Mouse (Mus musculus): ENCODE measurements around the gene Nudt4.

Gene Nudt4

GRCm38 (mm10) chr10:95539260-95539659, 24.7 kb downstream of the Nudt4 start:
- DNase-seq (ENCODE audit: low read depth), result no peak

GRCm38 (mm10) chr10:95536222-95536541, 27.8 kb downstream of the Nudt4 start:
- DNase-seq (ENCODE audit: low read depth), result no peak

DNA sequence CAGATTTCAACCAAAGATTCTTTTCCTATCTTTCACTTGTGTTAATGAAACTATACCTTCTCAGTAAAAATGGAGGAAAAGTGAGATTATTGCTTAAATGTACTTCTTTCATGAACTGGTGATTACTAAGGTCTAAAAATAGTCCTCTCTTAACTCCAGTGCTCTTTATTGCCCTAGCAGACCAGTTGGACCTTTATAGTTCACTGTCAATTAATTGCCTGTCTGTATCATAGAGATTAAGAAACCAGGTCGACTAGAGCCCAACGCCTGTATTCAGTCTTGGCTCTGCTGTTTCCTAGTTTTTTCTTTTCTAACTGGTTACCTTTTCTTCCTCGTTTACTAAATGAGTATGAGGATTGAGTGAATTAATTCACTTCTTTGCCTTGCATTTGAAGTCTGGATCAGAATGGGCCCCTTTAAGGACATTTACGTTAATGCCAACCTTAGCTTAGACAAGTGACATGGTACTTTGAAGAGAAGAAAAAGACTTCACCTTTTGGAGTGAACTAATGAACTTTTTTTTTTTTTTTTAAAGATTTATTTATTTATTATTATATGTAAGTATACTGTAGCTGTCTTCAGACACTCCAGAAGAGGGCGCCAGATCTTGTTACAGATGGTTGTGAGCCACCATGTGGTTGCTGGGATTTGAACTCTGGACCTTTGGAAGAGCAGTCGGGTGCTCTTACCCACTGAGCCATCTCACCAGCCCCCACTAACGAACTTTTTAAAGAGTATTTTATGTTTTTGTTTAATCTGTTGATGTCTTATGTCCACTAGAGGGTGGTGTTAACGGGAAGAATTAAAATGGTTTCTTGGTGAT, 28.3 kb downstream of the Nudt4 start:
- DNase-seq (ENCODE audit: low read depth), result no peak

DNA sequence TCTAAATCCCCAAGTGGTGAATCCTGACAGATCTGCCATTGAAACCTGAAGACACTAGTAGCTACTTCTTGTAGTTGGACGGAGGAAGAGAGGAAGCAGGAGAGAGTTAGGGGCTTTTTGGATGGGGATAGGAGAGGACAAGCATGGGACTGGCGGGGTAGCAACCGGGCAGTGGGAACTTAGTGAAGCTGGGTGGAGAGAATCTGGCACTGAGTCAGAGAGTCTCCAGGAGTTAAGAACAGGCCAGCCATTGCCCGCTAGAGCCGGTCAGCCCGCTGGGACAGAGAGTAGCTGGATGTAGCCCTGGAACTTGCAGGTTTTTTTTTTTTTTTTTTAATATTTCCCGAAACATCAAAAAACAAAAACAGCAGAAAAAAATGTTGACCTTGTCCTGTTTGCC, 30.6 kb downstream of the Nudt4 start:
- no peak for DNase-seq (ENCODE audit: low read depth)

DNA sequence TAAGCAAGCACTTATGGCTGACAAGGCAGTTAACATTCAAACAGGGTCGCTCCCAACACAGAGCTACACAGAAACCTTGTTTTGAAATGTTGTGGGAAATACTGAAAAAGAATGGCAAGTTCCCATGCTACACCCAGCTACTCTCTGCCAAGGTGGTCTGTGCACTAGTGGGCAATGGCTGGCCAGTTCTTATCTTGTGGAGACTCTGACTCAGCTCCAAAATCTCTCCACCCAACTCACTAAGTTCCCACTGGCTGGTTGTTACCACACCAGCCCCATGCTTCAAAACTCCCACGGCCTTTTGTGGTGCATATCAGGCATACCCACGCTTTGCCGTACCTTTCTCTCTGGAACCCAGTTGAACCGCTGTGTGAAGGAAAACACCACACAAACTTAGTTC, 31.0 kb downstream of the Nudt4 start:
- DNase-seq (ENCODE audit: low read depth), result peak; percentile 54

GRCm38 (mm10) chr10:95530551-95531121, 33.3 kb downstream of the Nudt4 start:
- DNase-seq (ENCODE audit: low read depth), result no peak

- DNase-seq (ENCODE audit: low read depth), result peak; percentile 64
These were observed 37.3 kb downstream of the Nudt4 start for GRCm38 (mm10) chr10:95526495-95527122.

GRCm38 (mm10) chr10:95525871-95526270, 38.1 kb downstream of the Nudt4 start:
- no peak for DNase-seq (ENCODE audit: low read depth)

DNA sequence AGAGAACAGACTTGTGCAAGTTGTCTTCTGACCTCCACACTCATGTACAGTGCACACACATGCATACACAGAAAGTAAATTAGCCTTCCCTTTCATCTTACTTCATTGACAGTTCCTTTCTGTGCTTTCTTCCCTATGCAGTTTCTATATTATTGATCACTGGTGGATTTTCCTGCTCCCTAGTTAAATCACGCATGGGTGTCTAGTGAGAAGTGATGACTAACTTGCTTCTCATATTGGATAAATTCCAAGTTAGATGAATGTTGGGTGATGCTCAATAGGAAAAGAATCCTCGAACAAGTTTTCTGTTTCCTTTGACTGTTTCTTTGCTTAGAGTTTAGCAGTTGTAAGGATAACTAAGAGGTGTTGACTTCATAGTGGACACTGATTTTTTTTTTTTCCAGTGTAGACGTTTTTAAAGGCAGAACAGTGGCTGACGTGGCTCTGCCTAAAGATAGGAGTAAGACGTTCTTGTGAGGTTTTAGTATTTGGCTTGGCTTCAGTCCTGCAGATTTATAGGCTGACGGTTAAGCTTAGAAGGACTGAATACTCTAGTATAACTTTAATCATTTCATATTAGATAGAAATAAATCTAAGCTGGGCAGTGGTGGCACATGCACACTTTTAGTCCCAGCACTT, 38.8 kb downstream of the Nudt4 start:
- DNase-seq (ENCODE audit: low read depth), result no peak

DNA sequence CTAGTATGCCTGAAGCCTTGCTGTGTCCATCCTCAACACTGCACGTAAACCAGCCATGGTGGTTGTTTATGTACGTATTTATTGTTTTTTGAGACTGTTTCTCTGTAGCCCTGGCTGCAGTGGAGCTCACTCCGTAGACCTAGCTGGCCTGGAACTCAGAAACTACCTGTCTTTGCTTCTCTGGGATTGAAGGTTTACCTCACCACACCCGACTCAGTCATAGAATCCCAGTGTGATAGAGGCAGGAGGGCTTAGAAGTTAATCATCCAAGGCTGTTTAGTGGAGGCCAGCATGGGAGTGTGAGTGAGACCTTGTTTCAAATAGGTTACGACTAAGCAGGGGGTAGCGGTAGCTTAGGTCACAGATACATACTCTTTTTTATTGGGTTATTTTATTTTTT, 46.3 kb downstream of the Nudt4 start:
- DNase-seq (ENCODE audit: low read depth), result no peak

DNA sequence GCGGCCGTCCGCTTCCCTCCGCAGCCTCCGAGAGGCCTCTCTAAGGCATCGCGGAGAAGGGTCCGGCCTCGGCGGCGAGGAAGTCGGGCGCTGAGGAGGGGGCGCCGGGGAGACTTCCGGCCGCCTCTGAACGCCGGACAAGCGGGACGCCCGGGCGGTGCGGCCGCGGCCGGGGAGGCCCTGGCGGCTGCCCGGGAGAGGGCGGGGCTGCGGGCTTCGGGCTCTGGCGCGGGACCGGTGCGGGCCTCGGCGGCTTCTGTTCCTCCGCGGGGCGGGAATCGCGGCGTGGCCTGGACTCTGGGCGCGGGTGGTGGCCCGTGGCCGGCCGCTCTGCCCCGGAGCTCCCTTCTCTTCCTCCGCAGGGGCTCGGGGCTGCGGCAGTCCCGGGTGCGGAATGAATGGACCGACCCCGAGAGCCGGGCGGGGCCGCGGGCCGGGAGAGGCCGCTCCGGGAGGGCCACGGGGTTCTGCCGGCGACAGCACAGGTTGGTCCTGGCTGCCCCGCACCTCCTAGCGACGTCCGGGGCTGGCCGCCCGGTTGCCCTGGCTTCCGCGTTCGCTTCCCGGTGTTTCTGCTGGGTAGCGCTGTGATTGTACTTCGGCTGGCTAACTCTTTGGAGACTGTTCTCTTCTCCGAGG, 48.5 kb downstream of the Nudt4 start:
- DNase-seq (ENCODE audit: low read depth), result peak; percentile 26

DNA sequence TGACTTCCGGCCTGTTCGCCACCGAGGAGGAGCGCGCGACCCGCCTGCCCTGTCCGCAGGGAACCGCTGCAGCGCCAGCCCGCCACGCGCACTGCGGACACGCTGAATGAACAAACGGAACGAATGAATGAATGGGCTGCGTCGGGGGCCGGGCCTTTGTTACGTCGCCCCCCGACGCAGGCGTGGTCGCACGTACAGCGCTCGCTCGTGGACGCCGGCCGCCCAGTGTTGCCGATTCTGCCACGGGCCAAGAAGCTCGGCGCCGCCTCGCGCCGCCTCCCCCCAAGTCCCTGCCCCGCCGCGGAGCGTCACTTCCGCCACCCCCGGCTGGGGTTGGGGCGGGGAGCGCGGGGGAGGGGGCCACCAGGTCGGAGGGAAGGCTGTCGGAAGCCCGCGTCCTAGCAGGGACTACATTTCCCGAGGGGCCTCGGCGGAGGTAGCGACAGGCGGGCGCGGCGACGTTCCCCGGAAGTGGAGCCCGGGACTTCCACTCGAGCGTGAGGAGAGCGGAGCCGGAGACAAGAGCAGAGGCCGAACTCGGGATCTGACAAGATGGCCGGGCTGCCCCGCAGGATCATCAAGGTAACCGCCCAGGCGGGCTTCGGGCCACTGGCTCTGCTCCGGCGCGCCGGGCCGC, 49.2 kb downstream of the Nudt4 start, which contains the start of gene Ube2n:
TSS of gene Ube2n (plus strand) at position 490 of the 637 bp plus-strand sequence.
- DNase-seq (ENCODE audit: low read depth), result peak; percentile 98

- DNase-seq (ENCODE audit: low read depth), result peak; percentile 47
These were observed 50.0 kb downstream of the Nudt4 start for GRCm38 (mm10) chr10:95513768-95514556.

- DNase-seq (ENCODE audit: low read depth), result no peak
These were observed 51.3 kb downstream of the Nudt4 start for GRCm38 (mm10) chr10:95512635-95513034.

GRCm38 (mm10) chr10:95509263-95509662, 54.7 kb downstream of the Nudt4 start:
- DNase-seq (ENCODE audit: low read depth), result no peak

- no peak for DNase-seq (ENCODE audit: low read depth)
These were observed 55.2 kb downstream of the Nudt4 start for GRCm38 (mm10) chr10:95508793-95509192.

- DNase-seq (ENCODE audit: low read depth), result no peak
These were observed 55.8 kb downstream of the Nudt4 start for GRCm38 (mm10) chr10:95508126-95508525.

GRCm38 (mm10) chr10:95504341-95504740, 59.6 kb downstream of the Nudt4 start:
- no peak for DNase-seq (ENCODE audit: low read depth)

DNA sequence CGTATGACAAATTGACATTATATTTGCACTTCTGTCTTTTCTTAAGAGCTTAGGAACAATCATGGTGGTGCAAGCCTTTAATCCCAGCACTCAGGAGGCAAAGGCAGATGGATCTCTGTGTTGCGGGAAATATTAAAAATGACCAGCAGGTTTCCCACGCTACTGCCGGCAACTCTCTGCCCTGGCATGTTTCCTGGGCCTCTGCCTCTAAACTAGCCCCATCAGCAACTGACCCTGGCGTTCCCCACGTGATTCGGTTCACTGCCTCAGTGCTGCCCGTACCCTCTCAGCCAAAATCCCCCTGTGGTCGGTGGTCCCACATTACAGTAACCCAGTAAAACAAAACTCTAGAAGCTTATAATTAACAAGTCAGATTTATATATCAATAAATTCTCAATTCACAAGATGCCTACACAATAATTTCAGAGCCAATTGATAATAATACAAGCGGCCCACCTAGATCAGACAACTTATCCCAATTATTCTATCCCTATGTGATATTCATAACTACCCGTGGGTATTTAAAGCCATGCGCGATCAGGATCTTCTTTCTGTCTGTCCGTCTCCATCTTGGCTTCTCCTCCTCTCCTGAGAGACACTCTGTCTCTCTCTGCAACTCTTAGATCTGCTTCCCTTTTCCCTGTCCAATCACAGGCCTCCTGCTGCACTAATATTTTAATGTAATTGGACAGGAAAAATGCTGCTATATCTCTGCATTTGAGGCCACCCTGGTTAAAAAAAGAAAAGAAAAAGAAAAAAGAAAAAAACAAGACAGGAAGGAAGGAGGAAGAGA, 60.3 kb downstream of the Nudt4 start:
- DNase-seq (ENCODE audit: low read depth), result no peak

- DNase-seq (ENCODE audit: low read depth), result peak; percentile 87
These were observed 62.4 kb downstream of the Nudt4 start, which contains the start of gene Mrpl42 for GRCm38 (mm10) chr10:95501463-95502081. Mrpl42 (minus strand) TSS chr10:95501940.

Measured in 416B (cell line).